Mouse (Mus musculus) cerebellum, adult 2 months (tissue): ENCODE measurements around the gene Map1b. TPM values are rescaled to one million over a fixed set of nuclear protein-coding genes. Genes with fewer than 3 reads are reported as not detected.

Source experiments
- DNase-seq, 2 experiments: peaks; one replicate each; pipeline ENCODE4 v3.0.0; 2021
- H3K27ac ChIP-seq: fragments of 200-500 bp; 2 replicates; pipeline ENCODE4 v1.5.1; 2012; ENCODE audit warnings: low read length, control low read depth, inconsistent platforms; ENCODE audit not compliant: insufficient read depth
- H3K27me3 ChIP-seq: fragments of 200-500 bp; 2 replicates; pipeline ENCODE4 v1.6.1; 2012; ENCODE audit warnings: inconsistent platforms, mild to moderate bottlenecking, low read length, moderate library complexity; ENCODE audit not compliant: control insufficient read depth, insufficient read depth
- H3K4me1 ChIP-seq: fragments of 200-500 bp; 2 replicates; pipeline ENCODE4 v1.6.1; 2011; ENCODE audit warnings: low read length; ENCODE audit not compliant: control insufficient read depth, insufficient read depth
- H3K4me3 ChIP-seq: fragments of 200-500 bp; replicated peaks from 2 replicates; pipeline ENCODE3; 2011; ENCODE audit warnings: mild to moderate bottlenecking, low read depth, low read length, control low read depth; ENCODE audit not compliant: insufficient read depth
- CTCF ChIP-seq: fragments of 200-500 bp; IDR thresholded peaks from 2 replicates; pipeline ENCODE4 v1.5.1; 2011; ENCODE audit warnings: low read depth, mild to moderate bottlenecking, control low read depth, low read length, moderate library complexity, borderline replicate concordance; ENCODE audit not compliant: insufficient read depth
- POLR2A ChIP-seq: fragments of 200-500 bp; IDR thresholded peaks from 2 replicates; pipeline ENCODE4 v1.6.1; 2011; ENCODE audit warnings: low read length, control low read depth, borderline replicate concordance; ENCODE audit not compliant: insufficient read depth
- WGBS: fragments of 180-500 bp; shearing (Covaris S2); methylation state at CpG from one replicate; pipeline ENCODE4 v1.1.7; 2018; 5-methylcytosine and 5-hydroxymethylcytosine counted together
- polyA plus RNA-seq: library from polyadenylated mRNA; depleted of rRNA; stranded (reverse); fragments of >200 nt; gene quantifications from 2 replicates; pipeline ENCODE4 v1.2.3, GENCODE M21; 2012; rRNA removed

Map1b gene
- 155 and 166 TPM in 2 replicates for polyA plus RNA-seq

- Histone ChIP-seq H3K4me3 (peak within 1 kb of the TSS; percentile 84), H3K27me3 (no peaks in the 10 kb centered on the region), H3K4me1 (no peaks in the 10 kb centered on the region; the same call in none of the 2 replicates), H3K27ac (peak within 1 kb of the TSS; percentile 97)
- peak; percentile 90 for DNase-seq
- TF ChIP-seq CTCF (no peak), POLR2A (peak; percentile 96)
- WGBS, result 2% methylated on average over 29 of the region's 32 CpGs
Measured at GRCm38 (mm10) chr13:99516448-99516881, at the start of gene Map1b. TSS of gene Map1b (minus strand) at chr13:99516540.

DNA sequence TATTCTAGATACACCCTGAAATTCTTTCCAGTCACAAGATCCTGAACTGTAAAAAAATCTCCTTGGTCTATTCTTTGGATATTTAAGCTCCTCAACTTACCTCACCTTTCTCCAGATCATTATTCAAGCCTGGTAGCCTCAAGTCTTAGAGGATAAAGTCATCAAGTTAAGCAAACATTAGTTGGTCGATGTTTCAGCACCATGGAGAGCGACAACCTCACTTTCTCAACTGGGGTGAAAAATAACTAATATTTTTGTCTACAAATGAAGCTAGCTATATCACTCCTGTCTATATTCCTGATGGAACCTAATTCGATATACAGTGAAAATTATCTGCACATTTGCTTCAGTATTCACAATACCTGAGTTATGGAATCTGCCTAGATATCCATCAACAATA lies 48.0 kb upstream of the Map1b start:
- Histone ChIP-seq H3K4me1 (peaks cover 4% of the 10 kb centered on the region; the same call in 1 of the 2 replicates), H3K4me3 (no peak overlapping the region), H3K27me3 (no peaks in the 10 kb centered on the region), H3K27ac (no peak overlapping the region)
- WGBS, result 80% methylated on average over 3 of the region's 3 CpGs
- no peak for DNase-seq
- TF ChIP-seq CTCF, result no peak
- no peak for TF ChIP-seq POLR2A

DNA sequence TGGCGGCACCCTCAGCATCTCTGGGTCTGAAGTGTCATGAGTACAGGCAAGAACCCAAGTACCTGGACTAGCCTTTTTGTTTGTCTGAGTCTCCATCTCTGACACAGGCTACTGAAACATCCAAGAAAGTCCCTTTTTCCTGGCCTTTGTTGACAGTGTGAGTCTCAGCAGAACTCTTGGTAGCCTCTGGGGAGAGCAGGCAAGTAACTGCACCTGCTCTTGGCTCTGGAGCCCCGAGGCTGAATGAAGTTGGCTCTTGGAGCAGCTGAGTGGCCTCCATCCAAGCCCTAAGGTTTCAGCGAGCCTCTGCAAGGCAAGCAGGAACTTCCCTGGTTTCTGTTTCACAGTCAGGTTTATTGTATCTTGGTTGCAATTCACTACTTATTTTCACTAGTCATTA lies 46.7 kb upstream of the Map1b start:
- TF ChIP-seq CTCF (no peak), POLR2A (no peak)
- peak; percentile 69 to 76 for DNase-seq
- H3K4me1 ChIP-seq, result peaks cover 4% of the 10 kb centered on the region; the same call in 1 of the 2 replicates
- no peak overlapping the region for H3K4me3 ChIP-seq
- H3K27me3 ChIP-seq, result no peaks in the 10 kb centered on the region
- WGBS, result 32% methylated on average over 3 of the region's 3 CpGs
- no peak overlapping the region for H3K27ac ChIP-seq

GRCm38 (mm10) chr13:99561843-99562550 lies 45.7 kb upstream of the Map1b start:
- WGBS, result 84% methylated on average over 10 of the region's 10 CpGs
- Histone ChIP-seq H3K27ac (no peak overlapping the region), H3K27me3 (no peaks in the 10 kb centered on the region), H3K4me1 (peaks cover 4% of the 10 kb centered on the region; the same call in 1 of the 2 replicates), H3K4me3 (no peak overlapping the region)
- no peak for DNase-seq
- TF ChIP-seq POLR2A (no peak), CTCF (no peak)

GRCm38 (mm10) chr13:99560674-99561639 lies 44.6 kb upstream of the Map1b start:
- no peak overlapping the region for H3K4me3 ChIP-seq
- H3K4me1 ChIP-seq, result peaks cover 4% of the 10 kb centered on the region; the same call in 1 of the 2 replicates
- no peak for DNase-seq
- no peak overlapping the region for H3K27ac ChIP-seq
- no peaks in the 10 kb centered on the region for H3K27me3 ChIP-seq
- TF ChIP-seq POLR2A, result no peak
- TF ChIP-seq CTCF, result no peak
- 78% methylated on average over 13 of the region's 13 CpGs for WGBS

GRCm38 (mm10) chr13:99558216-99558906 lies 42.0 kb upstream of the Map1b start:
- no peaks in the 10 kb centered on the region for H3K27me3 ChIP-seq
- no peak overlapping the region for H3K27ac ChIP-seq
- H3K4me1 ChIP-seq, result peaks cover 13% of the 10 kb centered on the region
- no peak overlapping the region for H3K4me3 ChIP-seq
- no peak for DNase-seq
- TF ChIP-seq CTCF (no peak), POLR2A (no peak)
- WGBS, result 89% methylated on average over 12 of the region's 12 CpGs

DNA sequence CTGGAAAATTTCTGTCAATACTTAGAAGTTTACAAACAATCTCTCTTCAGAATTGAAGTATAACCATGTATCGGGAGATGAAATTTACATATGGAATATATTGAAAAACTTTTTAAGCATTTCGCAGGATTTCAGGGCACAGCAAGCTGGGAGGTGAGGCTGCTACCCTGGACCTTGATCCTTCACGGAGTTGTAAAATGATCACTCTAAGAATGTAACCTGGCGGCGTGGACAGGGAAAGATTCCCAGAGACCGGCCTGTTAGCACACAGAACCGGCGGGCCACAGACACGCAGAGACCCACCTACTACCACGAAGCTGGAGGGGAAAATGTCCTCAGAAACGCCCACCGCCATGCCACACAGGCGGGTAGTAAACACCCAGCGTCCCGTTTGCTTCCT lies 41.5 kb upstream of the Map1b start:
- Histone ChIP-seq H3K4me1 (peaks cover 13% of the 10 kb centered on the region), H3K27me3 (no peaks in the 10 kb centered on the region), H3K27ac (no peak overlapping the region), H3K4me3 (no peak overlapping the region)
- no peak for DNase-seq
- 89% methylated on average over 15 of the region's 15 CpGs for WGBS
- no peak for TF ChIP-seq CTCF
- no peak for TF ChIP-seq POLR2A
